Mouse (Mus musculus) cerebellum, adult 11-12 months (tissue): ENCODE measurements at regions not wholly inside any gene's neighbourhood (a gene's known extent, or its start where the extent isn't known, plus 50 kb on each side); places are given as distances from the start of the nearest gene placed in this dataset.

Experiments used
- DNase-seq: peaks from one replicate; pipeline ENCODE4 v3.0.0; 2022

DNA sequence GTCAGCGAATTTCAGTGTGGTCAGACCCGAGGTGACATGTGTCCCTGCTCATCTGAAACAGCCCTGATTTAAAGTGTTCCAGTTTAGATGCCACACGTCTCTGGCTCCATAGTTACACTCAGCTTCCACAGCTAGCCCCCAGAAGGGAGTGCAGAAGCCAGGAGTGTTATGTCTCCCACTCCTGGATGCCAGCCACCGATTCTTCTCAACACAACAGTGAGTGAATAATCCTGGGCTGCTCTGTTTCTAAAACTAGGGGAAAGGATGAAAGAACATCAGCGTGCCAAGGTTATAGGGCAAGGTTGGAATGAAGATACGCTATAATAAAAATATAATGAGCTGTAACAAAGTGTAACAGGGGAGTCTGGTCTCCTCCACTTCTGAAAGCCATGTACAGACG is 51.5 kb upstream of the Stmnd1 start:
- DNase-seq, result no peak

DNA sequence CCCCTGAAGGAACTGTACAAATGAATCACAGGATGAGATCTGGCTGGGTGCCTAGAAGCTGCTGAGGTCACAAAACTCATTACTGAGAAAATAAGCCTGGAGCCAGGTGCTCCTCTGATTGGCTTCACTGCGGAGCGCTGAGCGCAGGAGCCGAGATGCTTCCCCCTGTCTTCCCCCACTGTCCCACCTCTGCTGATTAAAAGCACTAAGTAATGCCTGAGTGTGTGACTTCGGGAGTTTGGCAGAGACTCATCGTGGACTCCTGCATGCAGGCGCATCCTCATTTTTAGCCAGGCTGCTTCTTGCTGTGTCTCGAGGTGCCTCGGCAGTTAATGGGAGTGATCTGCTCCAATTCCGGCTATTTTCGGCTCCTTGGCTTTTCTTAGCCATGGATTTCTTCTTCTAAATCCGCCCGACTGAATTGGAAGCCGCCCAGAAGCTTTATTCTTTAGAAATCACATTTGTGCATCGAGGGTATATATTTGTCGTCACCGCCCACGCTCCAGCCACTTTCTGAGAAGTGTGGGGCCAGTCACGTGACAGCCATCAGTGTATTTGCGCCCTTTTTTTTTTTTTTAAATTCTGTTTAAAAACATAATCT is 55.3 kb upstream of the Stmnd1 start:
- DNase-seq, result peak; percentile 72

DNA sequence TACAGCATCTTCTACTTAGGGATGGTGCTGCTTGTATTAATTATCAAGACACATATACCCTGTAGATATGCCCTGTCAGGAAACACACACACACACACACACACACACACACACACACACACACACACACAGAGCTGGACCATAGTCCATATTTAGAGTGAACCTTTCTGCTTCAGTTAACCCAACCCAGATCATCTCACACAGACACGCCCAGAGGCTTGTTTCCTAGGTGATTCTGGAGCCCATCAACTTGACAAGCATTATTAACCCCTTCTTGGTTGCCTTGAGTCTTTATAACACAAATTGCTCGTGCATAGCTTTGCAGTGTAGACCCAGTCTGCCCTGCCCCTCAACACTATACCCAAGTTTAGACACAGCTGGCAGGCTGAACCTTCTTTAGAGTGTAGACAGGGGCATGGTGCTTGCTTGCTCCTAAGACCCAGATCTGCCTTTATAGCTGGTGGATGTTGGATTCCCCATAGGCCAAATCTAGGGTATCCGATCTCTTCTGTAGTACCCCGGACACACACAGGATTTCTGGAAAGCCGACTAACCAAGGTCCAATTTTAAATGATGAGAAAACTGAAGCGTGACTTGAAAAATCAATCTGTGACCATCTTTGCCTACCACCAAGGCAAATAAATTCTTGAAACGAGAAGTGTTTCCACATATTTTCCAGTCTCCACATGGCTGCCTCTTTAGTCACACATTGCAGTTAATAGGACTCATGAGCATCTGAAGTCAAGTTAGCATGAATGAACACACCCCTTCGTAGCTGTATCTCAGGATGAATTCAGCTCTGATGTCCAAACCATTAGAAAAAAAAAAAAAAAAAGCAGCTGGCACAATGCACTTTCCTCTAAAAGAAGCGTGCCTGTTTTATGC is 56.3 kb upstream of the Stmnd1 start:
- no peak for DNase-seq

GRCm38 (mm10) chr13:46203551-46203950 is 70.0 kb upstream of the Stmnd1 start:
- no peak for DNase-seq

- no peak for DNase-seq
These were observed 70.9 kb upstream of the Stmnd1 start for GRCm38 (mm10) chr13:46202586-46202985.

DNA sequence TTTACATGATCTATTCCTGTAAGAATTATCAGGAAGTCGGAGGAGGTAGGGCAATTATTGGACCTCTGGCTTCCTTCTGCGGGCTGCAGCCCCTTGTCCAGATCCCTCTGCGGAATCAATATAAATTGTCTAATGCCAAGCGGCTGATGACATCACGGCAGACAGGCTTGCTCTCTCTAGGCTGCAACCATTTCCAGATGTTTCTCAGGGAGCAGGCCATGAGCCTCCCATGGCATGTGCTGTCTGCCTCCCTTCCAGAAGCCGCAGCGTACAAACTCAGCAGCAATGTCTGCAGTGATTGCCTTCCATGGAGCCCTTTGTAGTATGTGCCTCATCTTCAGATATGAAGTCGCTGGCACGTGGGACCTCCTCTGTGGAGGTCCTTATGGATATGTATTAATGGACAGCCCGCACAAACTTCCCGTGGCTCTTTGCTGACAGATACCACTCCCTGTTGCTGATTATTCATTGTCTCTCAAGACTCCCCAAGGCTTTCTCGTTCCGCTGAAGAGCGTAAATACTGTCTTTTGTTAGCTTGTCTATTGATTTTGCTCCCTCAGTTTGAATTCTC is 72.4 kb upstream of the Stmnd1 start:
- no peak for DNase-seq

DNA sequence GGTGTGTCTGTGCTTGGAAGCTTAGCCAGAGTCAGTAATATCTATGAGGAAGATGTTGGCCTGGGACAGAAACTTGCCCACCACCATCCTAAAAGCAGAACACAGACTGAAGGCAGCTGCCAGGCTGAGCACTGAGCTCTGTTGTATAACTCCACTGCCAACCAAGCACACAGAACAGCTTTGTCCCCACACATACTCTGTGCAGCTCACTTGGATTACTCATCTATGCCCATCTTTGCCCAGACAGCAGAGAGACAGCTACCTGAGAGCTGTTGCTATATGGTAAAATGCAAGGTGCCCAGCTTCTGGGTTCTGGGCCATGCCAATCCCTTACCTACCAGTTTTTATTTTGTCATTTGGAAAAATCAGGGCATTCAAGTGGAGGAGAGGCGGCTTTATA is 80.4 kb upstream of the Stmnd1 start:
- no peak for DNase-seq

GRCm38 (mm10) chr13:46189726-46190125 is 83.8 kb upstream of the Stmnd1 start:
- DNase-seq, result no peak

- no peak for DNase-seq
These were observed 90.7 kb upstream of the Stmnd1 start for GRCm38 (mm10) chr13:46182851-46183250.

DNA sequence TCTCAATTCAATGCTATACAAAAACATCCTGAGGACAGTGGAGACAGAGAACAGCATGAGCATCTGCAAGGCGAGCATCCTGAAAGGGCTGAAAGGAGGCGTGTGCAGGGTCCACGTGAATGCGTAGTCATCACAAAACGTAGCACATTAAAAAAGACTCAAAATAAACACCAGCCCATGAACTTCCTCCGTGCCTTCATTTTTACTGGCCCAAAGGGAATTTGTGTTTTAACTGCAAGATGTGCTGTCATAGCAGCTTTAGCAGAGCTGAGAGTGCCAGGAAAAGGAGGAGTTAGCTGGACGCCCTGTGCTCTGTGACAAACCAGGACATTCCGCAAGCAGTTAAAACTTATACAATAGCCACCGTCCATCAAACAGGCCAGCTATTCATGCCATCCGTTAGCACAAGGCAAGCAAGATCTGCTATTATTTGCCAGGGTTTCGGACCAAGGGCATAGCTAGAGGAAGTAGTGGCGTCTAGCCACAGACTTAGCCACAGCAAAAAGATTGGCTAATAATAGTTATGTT is 92.9 kb upstream of the Stmnd1 start:
- no peak for DNase-seq

- no peak for DNase-seq
These were observed 93.6 kb upstream of the Stmnd1 start for GRCm38 (mm10) chr13:46179916-46180315.

DNA sequence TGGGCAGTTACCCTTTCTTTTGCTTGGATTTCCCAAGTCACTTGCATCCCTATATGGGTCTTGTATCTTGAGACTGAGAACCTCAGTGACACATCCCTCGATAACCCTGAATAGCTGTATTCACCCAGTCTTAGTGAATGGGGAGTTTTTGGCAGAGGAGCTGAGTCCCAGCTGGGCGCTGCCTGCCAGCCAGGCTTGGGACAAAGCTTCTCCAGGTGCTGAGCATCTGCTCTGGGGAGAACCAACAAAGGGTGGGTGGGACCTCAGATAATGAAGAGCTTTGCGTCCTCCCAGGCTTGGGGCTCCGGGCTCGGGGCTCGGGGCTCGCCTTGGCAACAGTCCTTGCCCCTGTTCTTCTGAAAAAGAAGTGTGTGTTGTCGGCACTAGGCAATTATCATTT is 100.4 kb upstream of the Stmnd1 start:
- no peak for DNase-seq

DNA sequence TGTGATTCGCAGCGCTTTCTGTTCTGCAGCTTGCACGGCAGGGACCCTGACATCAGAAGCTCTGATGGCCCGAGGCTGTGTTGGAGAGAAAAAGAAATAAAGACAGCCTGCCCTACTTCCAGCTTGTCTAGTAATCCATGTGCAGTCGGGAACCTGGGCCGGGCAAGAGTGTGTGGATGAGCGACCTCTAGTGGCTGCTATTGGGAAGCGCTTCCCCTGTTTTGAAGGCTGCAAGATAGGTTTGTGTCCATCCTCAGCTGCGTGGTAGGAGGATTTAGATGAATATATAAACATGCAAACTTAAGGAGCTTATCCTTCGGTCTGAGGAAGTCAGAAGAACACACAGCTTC is 111.5 kb upstream of the Stmnd1 start:
- peak; percentile 75 for DNase-seq

DNA sequence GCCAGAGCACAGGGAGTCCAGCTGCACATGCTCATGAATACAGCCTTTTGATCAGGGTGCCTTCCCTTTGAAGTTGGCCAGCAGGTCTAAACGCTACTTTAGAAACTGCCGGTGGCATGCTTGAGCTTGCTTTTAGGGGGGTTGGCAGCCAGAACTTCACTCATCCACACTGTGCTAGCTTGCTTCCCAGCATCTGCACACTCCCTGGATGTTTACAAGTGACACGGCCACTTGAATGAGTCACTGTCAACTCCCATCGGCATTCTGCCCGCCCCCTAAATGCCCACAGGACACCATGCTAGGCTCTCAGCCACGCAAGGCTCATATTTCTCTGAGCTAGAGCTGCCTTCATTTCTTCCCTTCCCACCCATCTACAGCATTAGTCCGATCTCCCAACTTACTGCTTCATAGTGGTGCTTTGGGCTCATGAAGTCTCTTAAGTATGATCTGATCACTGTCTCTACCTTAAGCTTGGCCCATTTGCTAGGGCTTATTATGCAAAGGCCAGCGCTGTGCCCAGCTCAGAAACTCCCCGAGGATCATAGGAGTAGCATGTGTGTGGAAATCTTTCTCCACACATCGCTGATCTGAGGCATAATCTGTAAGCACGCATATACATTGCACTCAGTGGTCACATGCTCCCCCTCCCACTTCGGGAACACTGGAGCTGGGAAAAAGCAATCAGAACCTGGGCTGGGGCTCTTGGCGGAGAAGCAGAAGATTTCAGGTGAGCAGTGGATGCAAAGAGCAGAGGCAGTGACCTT is 112.1 kb upstream of the Stmnd1 start:
- DNase-seq, result no peak

DNA sequence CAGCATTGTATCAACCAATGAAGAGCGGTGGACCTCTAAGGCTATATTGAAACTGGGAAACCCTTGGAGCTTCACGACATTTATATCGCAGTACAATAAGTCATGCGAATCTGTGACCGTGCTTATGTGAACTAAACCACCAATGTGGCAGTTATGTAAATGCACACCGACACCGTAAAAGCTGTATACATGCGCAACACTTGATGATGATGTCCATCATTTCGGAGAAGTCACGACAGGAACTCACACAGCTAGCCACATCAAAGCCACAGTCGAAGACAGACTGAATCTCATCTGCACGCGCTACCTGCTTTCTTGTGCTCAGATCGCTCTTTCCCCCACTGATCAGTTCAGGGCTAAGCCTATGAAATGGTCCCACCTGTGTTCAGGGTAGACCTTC is 114.2 kb upstream of the Stmnd1 start:
- DNase-seq, result no peak

DNA sequence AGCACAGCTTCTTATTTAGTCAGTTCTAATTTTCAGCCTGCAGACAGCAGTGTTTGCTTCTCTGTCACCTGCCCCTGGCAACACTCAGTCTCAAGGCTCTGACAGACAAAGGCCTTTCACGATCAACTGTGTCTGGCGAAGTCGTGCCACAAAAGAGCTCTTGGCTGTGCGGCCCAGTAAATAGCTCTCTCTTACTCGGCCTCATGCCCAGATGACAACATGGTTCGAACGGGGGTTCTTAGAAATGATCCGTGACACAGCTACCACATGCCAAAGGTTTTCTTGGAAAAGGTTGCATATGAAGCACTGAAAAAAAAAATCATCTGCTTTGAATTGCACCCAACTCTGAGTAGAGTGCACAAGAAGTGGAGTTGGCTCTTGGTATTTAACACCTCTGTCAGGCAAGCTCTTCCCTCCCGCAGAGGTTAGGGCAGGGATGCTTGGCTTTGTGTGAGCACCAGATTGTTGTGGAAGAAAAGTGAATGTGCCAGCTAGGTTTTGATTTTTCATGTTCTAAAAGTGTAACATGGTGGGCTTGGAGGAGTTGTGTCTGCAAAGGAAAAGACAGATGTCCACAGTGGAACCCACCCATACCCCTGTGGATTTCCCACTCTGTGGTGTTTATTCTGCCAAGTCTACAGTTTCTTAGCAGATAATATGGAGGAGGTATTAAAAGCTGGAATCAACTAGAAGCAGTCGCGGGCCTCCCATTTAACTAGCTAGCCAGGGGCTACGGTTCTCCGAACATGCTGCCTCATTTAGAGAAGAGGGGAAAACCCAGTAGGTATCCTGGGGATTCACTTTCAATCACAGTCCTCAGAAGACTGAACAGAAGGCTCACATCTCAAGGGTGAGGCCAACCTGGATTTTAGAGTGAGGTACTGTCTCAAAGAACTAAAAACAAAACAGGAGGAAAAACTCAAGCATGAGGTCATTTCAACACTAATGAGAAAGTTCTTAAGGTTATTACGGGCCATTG is 120.0 kb upstream of the Stmnd1 start:
- no peak for DNase-seq

DNA sequence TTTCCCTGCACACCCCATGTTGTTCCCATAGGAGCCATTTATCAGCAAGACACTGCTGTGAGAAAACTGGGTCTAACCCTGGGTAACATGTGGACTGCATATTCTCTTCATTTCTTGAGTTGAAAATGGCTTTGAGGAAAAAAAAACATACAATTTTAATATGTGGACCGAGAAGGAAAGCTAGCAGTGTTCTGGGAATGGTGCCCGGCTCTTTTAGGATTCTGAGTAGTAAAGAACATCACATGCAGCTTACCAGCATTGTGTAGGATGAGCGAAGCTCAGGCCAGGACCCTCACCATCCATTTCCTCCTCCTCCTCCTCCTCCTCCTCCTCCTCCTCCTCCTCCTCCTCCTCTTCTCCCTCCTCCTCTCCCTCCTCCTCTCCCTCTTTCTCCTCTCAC is 133.5 kb upstream of the Stmnd1 start:
- no peak for DNase-seq

GRCm38 (mm10) chr13:46139251-46139650 is 134.3 kb upstream of the Stmnd1 start:
- DNase-seq, result no peak

GRCm38 (mm10) chr13:46135411-46135810 is 138.1 kb upstream of the Stmnd1 start:
- no peak for DNase-seq

- no peak for DNase-seq
These were observed 144.2 kb upstream of the Stmnd1 start for GRCm38 (mm10) chr13:46129236-46129855.

GRCm38 (mm10) chr13:46123446-46123845 is 150.1 kb upstream of the Stmnd1 start:
- no peak for DNase-seq

GRCm38 (mm10) chr13:46116576-46116975 is 151.8 kb upstream of the Atxn1 start:
- no peak for DNase-seq
